Mouse (Mus musculus) thymus, postnatal 36 days (tissue): ENCODE data around the gene Slc9a7.
A peak's percentile ranks its signal among the peaks of the same experiment; 100 is the strongest.

Experiments
- DNase-seq, 2 experiments: peaks; one replicate each; pipeline ENCODE4 v3.0.0; 2022; ENCODE audit warnings: mixed read lengths in 2 of 2

The Slc9a7 gene

GRCm38 (mm10) chrX:20291282-20292039 lies at the start of gene Slc9a7:
Gene Slc9a7 (minus strand): TSS chrX:20291807.
- DNase-seq: peak; percentile 71 to 78

- DNase-seq: peak; percentile 24 to 36
These were observed 44.1 kb upstream of the Slc9a7 start for GRCm38 (mm10) chrX:20335722-20336121.

GRCm38 (mm10) chrX:20332756-20333155 lies 41.1 kb upstream of the Slc9a7 start:
- no peak for DNase-seq

- DNase-seq: no peak
These were observed 15.6 kb upstream of the Slc9a7 start for GRCm38 (mm10) chrX:20307215-20307614.

- no peak for DNase-seq
These were observed 14.3 kb upstream of the Slc9a7 start for GRCm38 (mm10) chrX:20305941-20306340.

GRCm38 (mm10) chrX:20303280-20303679 lies 11.7 kb upstream of the Slc9a7 start:
- DNase-seq: no peak

GRCm38 (mm10) chrX:20292040-20292417 lies 422 bp upstream of the Slc9a7 start:
- no peak for DNase-seq

- DNase-seq: no peak
These were observed 892 bp downstream of the Slc9a7 start for GRCm38 (mm10) chrX:20290715-20291114.

GRCm38 (mm10) chrX:20288674-20289073 lies 2.9 kb downstream of the Slc9a7 start:
- no peak for DNase-seq

GRCm38 (mm10) chrX:20286254-20286653 lies 5.4 kb downstream of the Slc9a7 start:
- DNase-seq: no peak

GRCm38 (mm10) chrX:20279424-20279823 lies 12.2 kb downstream of the Slc9a7 start:
- no peak for DNase-seq

- DNase-seq: no peak
These were observed 17.8 kb downstream of the Slc9a7 start for GRCm38 (mm10) chrX:20273854-20274253.

- no peak for DNase-seq
These were observed 19.6 kb downstream of the Slc9a7 start for GRCm38 (mm10) chrX:20271980-20272379.

GRCm38 (mm10) chrX:20269980-20270379 lies 21.6 kb downstream of the Slc9a7 start:
- no peak for DNase-seq

- DNase-seq: no peak
These were observed 27.2 kb downstream of the Slc9a7 start for GRCm38 (mm10) chrX:20264370-20264769.

GRCm38 (mm10) chrX:20228102-20228501 lies 63.5 kb downstream of the Slc9a7 start:
- no peak for DNase-seq

- DNase-seq: no peak
These were observed 70.1 kb downstream of the Slc9a7 start for GRCm38 (mm10) chrX:20221486-20221885.

GRCm38 (mm10) chrX:20185616-20186015 lies 106.0 kb downstream of the Slc9a7 start:
- no peak for DNase-seq

GRCm38 (mm10) chrX:20176792-20177191 lies 114.8 kb downstream of the Slc9a7 start:
- no peak for DNase-seq

GRCm38 (mm10) chrX:20168430-20168829 lies 123.2 kb downstream of the Slc9a7 start:
- DNase-seq: no peak

GRCm38 (mm10) chrX:20164984-20165383 lies 126.6 kb downstream of the Slc9a7 start:
- DNase-seq: no peak

GRCm38 (mm10) chrX:20162322-20162711 lies 129.3 kb downstream of the Slc9a7 start:
- DNase-seq: peak; percentile 3 to 21

- DNase-seq: no peak
These were observed 129.8 kb downstream of the Slc9a7 start for GRCm38 (mm10) chrX:20161687-20162321.

GRCm38 (mm10) chrX:20160301-20160700 lies 131.3 kb downstream of the Slc9a7 start:
- DNase-seq: no peak
